Mouse (Mus musculus) thymus, adult 18-20 months (tissue): ENCODE data around the gene Etfrf1.

ENCODE experiments used
- DNase-seq, 2 experiments: peaks; one replicate each; pipeline ENCODE4 v3.0.0; 2022; ENCODE audit warnings: mixed read lengths in 2 of 2

Etfrf1 gene

DNA sequence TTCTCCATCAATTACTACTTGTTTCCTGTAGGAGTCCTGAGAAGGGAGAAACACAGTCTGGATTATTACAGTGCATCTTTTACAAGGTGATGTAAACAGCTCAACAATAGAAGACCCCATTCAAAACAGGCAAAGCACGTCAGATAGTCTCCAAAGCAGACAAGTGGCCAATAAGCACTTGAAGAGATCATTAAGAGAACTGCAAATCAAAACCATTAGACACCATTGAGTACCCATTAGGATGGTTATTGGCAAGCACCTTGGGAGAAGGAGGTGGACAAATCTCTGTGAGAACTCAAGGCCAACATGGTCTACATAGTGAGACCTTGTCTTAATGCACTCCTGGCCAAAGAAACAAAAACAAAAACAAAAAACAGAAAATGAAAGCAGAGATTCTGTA, 23.5 kb downstream of the Etfrf1 start:
- DNase-seq, result no peak

- DNase-seq, result no peak
These were observed 24.4 kb downstream of the Etfrf1 start for GRCm38 (mm10) chr6:145235367-145235766.

DNA sequence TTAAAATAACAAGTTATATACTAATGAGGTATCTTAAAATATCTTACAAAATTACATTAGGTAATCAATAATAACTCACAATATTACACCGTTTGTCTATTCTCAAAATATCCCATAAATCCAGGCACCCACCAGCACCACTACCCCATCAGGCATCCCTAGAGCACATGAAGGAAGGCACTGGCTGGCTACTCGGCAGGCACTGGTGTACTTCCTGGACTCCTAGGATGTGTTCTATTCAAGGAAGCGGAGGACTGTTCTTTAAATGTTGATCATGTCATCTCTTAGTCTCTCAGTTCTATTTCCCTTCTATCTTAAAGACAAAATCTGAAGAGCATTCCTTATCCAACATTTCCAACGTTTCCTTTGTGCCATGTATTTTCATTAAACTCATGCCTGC, 26.2 kb downstream of the Etfrf1 start:
- DNase-seq, result no peak

DNA sequence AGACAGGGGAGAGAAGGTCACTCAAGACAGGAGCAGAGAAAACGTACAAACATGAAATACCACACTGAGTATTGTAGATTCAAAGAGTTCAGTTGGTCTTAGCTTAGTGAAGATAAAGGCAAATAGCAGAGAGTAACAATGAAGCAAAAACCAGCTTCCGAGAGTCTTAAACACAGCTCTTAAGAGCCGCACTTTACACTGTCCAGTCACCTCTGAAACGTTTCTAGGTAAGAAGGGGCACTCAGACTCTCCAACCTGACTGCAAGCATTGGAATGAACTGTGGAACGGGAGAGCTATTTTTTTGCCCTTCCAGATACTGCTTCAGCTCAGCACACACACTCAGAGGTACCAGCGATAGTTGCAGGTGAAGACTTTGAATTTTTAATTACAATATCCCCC, 29.4 kb downstream of the Etfrf1 start:
- no peak for DNase-seq

GRCm38 (mm10) chr6:145242521-145242920, 31.6 kb downstream of the Etfrf1 start:
- no peak for DNase-seq

DNA sequence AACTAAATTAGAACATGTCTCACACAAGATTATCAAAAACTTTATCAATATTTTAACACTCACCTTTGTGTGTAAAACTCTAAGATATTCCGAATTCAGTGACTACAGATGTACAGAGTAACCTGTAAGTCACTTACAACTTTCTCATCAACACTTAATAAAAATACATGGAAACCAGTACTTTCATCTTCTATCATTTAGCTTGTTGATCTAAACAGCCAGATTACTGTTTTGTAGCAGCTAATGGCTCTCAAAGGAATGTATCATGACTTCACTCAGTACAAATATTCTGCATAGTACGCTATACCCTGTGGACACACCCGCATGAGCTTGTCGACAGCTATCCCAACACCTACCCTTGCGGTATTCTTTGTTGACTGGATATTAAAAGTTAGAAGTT, 35.9 kb downstream of the Etfrf1 start:
- DNase-seq, result no peak

DNA sequence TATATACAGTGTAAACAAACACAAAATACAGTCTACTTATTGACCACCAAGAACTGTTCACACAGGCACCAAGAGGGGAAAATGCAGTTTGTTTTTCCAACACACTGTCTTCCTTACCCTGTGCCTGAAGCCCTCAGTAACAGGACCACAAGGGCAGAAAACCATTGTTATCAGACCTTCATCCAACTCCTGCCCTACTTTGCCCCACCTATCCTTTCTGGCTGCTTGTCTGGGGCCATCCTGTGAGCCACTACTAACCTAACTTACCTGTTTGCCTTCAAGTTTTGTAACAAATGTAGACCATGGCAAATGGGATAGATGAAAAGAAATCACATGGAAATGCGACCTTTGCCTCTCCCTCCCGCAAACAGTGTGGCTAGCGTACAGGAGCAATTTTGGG, 37.0 kb downstream of the Etfrf1 start:
- no peak for DNase-seq

- DNase-seq, result peak; percentile 58 to 69
These were observed 38.6 kb downstream of the Etfrf1 start for GRCm38 (mm10) chr6:145249291-145250184.

GRCm38 (mm10) chr6:145250185-145250791, 39.4 kb downstream of the Etfrf1 start, which contains the start of gene Kras:
Gene Kras, minus strand, starts transcription at chr6:145250239.
- DNase-seq, result peak; percentile 77 to 84

DNA sequence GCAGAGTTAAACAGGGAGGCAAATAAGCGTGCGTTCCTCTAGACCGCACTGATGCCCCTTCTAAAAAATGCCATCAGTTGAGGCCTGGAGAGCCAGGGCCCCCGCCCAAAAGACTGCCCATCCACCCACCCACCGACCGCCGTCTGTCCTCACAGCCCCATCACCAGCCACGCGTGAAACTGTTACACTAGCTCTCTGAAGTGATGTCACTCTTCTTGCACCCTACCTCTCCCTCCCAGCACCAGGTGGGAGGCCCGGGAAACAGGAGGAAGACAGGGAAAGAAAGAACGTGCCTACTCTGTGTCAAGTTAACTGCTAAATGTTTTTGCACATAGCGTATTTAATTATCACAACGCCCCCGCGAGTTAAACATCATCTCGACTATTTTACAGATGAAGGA, 39.9 kb downstream of the Etfrf1 start:
- peak in 1 of 2 experiments; percentile 14 for DNase-seq

DNA sequence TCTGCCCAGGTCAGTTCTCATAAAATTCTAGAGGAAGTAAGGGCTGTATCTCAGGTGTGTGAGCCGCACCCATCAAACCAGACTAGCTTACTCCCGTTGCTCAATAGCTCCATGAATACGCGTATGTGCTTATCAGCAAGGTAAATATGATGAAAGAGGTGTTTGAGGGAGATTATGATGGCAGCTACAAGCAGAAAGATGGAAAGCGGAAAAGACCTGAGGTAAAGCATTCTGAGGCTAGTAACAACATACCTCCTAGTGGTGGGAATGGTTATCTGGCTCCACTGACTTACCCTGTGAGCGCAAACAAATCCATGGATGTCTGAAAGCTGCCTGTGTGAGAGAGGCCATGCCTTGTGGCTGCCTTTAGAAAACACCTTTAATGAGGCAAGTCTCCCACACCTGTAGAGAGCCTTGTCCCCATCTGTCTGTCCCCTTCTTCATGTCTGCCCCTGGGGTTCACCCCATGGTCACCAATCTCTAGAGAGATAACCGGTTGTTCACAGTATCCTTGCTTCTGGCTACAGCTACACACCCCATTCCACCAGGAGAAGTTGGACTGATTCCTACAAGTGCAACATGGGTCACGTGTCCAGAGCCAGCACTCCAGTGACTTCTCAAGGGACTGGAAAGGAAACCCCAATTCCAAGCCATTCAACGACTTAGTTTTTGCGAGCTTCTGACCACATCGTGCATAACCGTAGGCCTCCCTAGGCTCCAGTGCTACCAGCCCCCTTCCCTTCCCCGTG, 45.2 kb downstream of the Etfrf1 start:
- no peak for DNase-seq

DNA sequence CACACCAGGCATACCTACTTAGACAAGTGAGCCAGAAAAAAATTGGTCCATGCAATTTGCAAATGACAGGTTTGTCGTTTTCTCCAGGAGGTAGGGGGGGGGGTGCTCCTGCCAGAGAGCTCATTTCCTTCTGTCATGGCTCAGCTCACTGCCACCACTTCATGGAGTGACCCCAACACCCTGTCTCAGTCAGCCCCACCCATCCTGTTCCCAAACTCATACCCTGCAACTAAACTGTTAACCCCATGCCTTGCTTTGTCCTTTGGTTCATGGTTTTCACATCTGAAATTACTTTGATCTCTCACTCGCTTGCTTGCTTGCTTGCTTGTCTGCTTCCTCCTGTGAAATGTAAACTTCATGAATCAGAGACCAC, 45.8 kb downstream of the Etfrf1 start:
- no peak for DNase-seq

DNA sequence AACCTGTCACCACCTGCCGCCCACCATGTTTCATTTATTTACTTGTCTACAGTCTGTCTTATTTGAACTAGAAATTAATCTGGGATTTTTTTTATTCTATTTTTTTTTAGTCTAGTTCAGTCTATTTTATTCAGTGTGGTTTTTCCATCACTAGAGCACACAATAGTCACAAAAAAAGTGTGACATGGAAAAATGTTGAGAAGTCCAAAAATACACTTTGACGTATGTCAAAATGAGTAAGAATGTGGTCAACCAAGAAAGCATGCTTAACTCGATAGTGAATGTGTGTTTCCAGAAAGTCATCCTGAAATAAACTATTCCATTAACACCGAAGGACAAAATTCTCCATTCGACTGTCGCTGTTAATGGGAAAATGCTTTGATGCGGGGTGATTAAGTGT, 51.4 kb downstream of the Etfrf1 start:
- no peak for DNase-seq
